Mouse (Mus musculus) stomach, embryonic 16.5 days (tissue): ENCODE results near the gene Acot8. TPM values are rescaled to one million over a fixed set of nuclear protein-coding genes. Genes with fewer than 3 reads are reported as not detected.
A peak's percentile ranks its signal among the peaks of the same experiment; 100 is the strongest.

ENCODE experiments used
- ATAC-seq: fragments of 200-750 bp; cut with Nextera tagmentation; 2 replicates; pipeline ENCODE4 v1.8.0; 2017; ENCODE audit warnings: moderate number of reproducible peaks, moderate TSS enrichment; ENCODE audit not compliant: insufficient read depth, low FRiP score
- H3K27ac ChIP-seq: fragments of 300-500 bp; sonication (generic); 2 replicates; pipeline ENCODE4 v1.5.1; 2014; ENCODE audit warnings: low read length
- H3K27me3 ChIP-seq: fragments of 300-500 bp; sonication (generic); 2 replicates; pipeline ENCODE4 v1.6.1; 2014; ENCODE audit warnings: low read length, control low read depth, mixed read lengths; ENCODE audit not compliant: control insufficient read depth, insufficient read depth
- H3K36me3 ChIP-seq: fragments of 300-500 bp; sonication (generic); 2 replicates; pipeline ENCODE4 v1.6.1; 2014; ENCODE audit warnings: low read length; ENCODE audit not compliant: control insufficient read depth, insufficient read depth
- H3K4me1 ChIP-seq: fragments of 300-500 bp; sonication (generic); 2 replicates; pipeline ENCODE4 v1.6.1; 2014; ENCODE audit warnings: low read length, control low read depth, mixed read lengths; ENCODE audit not compliant: control insufficient read depth, insufficient read depth
- H3K4me2 ChIP-seq: fragments of 300-500 bp; sonication (generic); 2 replicates; pipeline ENCODE4 v1.6.1; 2014; ENCODE audit warnings: low read depth, low read length, mixed read lengths
- H3K4me3 ChIP-seq: fragments of 300-500 bp; sonication (generic); replicated peaks from 2 replicates; pipeline ENCODE4 v1.5.1; 2014; ENCODE audit warnings: mild to moderate bottlenecking, low read length
- H3K9ac ChIP-seq: fragments of 300-500 bp; sonication (generic); 2 replicates; pipeline ENCODE4 v1.6.1; 2014; ENCODE audit warnings: low read length
- H3K9me3 ChIP-seq: fragments of 300-500 bp; sonication (generic); replicated peaks from 2 replicates; pipeline ENCODE4 v1.6.1; 2016; ENCODE audit warnings: low read length, control low read depth; ENCODE audit not compliant: control insufficient read depth
- WGBS: fragments of 180-500 bp; shearing (Covaris S2); extraction: QIAGEN DNeasy Blood & Tissue Kit; methylation state at CpG from one replicate; pipeline ENCODE4 v1.1.7; 2014; 5-methylcytosine and 5-hydroxymethylcytosine counted together
- polyA plus RNA-seq: library from polyadenylated mRNA; unstranded; fragments of >200 nt; fragmentation: Nextera tagmentation; extraction: Ambion mirVana; gene quantifications from 2 replicates; pipeline ENCODE4 v1.2.1, GENCODE M21; 2015

Gene Acot8
- polyA plus RNA-seq, 1 experiment from 2014 or later = 23.8 TPM

DNA sequence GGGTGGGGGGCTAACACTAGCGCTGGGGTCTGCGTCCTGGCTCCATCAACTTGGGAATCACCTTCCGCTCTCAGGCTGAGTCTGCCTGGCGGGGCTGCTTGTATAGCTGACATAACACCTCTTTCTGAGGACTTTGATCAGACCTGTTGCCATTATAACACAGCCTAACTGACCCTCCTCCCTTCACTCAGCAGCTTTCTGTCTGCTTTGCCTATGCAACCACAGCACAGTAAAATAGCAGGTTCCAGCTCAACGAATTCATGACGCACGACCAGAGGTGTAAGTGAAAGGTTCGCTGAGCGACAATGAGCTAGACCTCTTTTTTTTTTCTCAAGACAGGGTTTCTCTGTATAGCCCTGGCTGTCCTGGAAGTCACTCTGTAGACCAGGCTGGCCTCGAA lies 26.3 kb upstream of the Acot8 start:
- no peaks in the 10 kb centered on the region for H3K9me3 ChIP-seq
- no peaks in the 10 kb centered on the region for H3K27me3 ChIP-seq
- ATAC-seq = no peak
- 88% methylated on average over 10 of the region's 10 CpGs for WGBS
- no peak overlapping the region for H3K9ac ChIP-seq
- no peak overlapping the region for H3K4me2 ChIP-seq
- H3K36me3 ChIP-seq = no peaks in the 10 kb centered on the region
- no peak overlapping the region for H3K4me3 ChIP-seq
- no peak overlapping the region for H3K27ac ChIP-seq
- H3K4me1 ChIP-seq = peaks cover 8% of the 10 kb centered on the region; the same call in 1 of the 2 replicates

DNA sequence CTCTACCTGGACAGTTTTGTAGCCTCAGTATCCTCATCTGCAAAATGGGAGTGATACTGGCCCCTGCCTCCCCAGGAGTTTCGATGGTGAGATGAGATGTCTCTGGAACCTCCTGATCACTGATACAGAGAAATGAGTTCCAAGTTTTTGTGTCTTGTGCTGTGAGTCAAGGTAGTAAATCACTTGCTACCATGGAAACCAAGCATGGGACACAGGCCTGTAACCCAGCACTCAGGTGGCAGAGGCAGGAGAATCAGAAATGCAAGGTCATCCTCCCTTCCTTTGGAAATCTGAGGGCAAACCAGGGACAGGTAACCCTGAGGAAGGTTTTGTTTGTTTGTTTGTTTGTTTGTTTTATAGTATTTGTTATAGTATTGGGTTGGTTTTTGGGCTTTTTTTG lies 24.4 kb upstream of the Acot8 start:
- Histone ChIP-seq H3K4me3 (no peak overlapping the region), H3K4me1 (peaks cover under 1% of the 10 kb centered on the region; the same call in 1 of the 2 replicates), H3K36me3 (0 out of 2 replicates have a peak, but pooled peaks cover 5% of the 10 kb centered on the region), H3K9ac (no peak overlapping the region), H3K9me3 (no peaks in the 10 kb centered on the region), H3K4me2 (no peak overlapping the region), H3K27ac (no peak overlapping the region), H3K27me3 (no peaks in the 10 kb centered on the region)
- WGBS = 93% methylated on average over 1 of the region's 1 CpGs
- ATAC-seq = no peak

GRCm38 (mm10) chr2:164828437-164828836 lies 23.8 kb upstream of the Acot8 start, which contains the start of gene Spata25:
Spata25 (minus strand) TSS chr2:164828537.
- Histone ChIP-seq H3K27ac (no peak within 1 kb of the TSS), H3K27me3 (no peaks in the 10 kb centered on the region), H3K4me2 (no peak within 1 kb of the TSS), H3K9ac (no peak within 1 kb of the TSS), H3K9me3 (no peaks in the 10 kb centered on the region), H3K36me3 (0 out of 2 replicates have a peak, but pooled peaks cover 5% of the 10 kb centered on the region), H3K4me1 (0 out of 2 replicates have a peak, but pooled peaks cover 5% of the 10 kb centered on the region), H3K4me3 (no peak within 1 kb of the TSS)
- 84% methylated on average over 6 of the region's 6 CpGs for WGBS
- ATAC-seq = no peak

DNA sequence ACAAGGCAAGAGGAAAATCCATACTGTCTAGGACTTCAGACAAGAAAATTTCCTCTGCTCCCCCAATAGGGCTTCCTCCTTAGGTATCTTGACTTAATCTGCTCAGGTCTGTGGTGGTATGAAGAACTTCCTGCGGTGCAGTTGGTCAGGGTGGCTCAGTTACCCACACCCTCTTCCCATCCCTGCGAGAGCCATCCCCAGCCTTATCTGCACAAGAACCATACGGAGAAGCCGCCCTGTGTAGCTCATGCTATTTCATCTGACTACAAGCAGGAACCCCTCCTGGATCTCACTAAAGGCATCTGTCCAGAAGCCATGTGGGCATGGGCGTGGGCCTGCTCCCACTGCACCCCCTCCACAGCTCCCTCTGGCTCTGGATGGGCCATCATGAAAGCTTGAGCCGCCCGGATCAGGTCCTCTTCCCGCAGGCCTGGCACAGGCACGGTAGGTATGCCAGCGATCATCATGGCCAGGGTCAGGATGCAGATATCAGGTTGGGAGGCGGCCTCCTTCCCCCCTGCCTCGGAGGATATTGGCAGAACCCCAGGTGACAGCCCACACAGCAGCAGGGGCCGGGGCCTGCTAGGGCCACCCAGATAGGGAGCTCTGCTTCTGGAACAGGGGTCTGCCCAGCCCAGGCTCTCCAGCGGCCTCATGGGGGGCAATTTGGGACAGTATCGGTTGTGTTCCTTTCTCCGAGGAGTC lies 22.6 kb upstream of the Acot8 start:
- Histone ChIP-seq H3K4me2 (no peak overlapping the region), H3K9ac (no peak overlapping the region), H3K27me3 (no peaks in the 10 kb centered on the region), H3K4me3 (no peak overlapping the region), H3K4me1 (0 out of 2 replicates have a peak, but pooled peaks cover 6% of the 10 kb centered on the region), H3K36me3 (0 out of 2 replicates have a peak, but pooled peaks cover 5% of the 10 kb centered on the region), H3K9me3 (no peaks in the 10 kb centered on the region), H3K27ac (no peak overlapping the region)
- 82% methylated on average over 16 of the region's 16 CpGs for WGBS
- no peak for ATAC-seq

GRCm38 (mm10) chr2:164825521-164825920 lies 20.8 kb upstream of the Acot8 start:
- Histone ChIP-seq H3K27me3 (no peaks in the 10 kb centered on the region), H3K4me2 (no peak overlapping the region), H3K4me1 (0 out of 2 replicates have a peak, but pooled peaks cover 8% of the 10 kb centered on the region), H3K9me3 (no peaks in the 10 kb centered on the region), H3K27ac (no peak overlapping the region), H3K36me3 (0 out of 2 replicates have a peak, but pooled peaks cover 5% of the 10 kb centered on the region), H3K4me3 (no peak overlapping the region), H3K9ac (no peak overlapping the region)
- no peak for ATAC-seq
- WGBS = 95% methylated on average over 17 of the region's 17 CpGs

DNA sequence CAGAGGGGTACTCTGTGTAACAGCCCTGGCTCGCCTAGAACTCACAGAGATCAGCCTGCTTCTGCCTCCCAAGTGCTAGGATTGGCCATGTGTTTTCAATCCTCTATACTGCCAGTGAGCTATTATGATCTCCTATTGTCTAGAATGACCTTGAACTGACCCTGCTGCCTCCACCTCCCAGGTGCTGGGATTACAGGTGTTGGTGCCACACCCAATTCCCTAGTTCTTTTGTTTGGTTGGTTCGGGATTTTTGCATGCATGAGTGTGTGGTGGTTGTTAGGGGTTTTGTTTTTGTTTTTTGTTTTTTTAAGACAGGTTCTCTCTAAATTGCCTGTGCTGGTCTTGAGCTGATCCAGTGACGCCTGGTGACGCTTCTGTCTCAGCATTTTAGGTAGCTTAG lies 19.3 kb upstream of the Acot8 start:
- Histone ChIP-seq H3K4me3 (no peak overlapping the region), H3K4me1 (0 out of 2 replicates have a peak, but pooled peaks cover 8% of the 10 kb centered on the region), H3K27ac (no peak overlapping the region), H3K9ac (no peak overlapping the region), H3K4me2 (no peak overlapping the region), H3K9me3 (no peaks in the 10 kb centered on the region), H3K27me3 (no peaks in the 10 kb centered on the region), H3K36me3 (0 out of 2 replicates have a peak, but pooled peaks cover 5% of the 10 kb centered on the region)
- 82% methylated on average over 4 of the region's 4 CpGs for WGBS
- ATAC-seq = no peak

GRCm38 (mm10) chr2:164823181-164823585 lies 18.5 kb upstream of the Acot8 start:
- Histone ChIP-seq H3K27me3 (no peaks in the 10 kb centered on the region), H3K4me2 (peak overlapping the region; percentile 67), H3K27ac (peak overlapping the region; percentile 80), H3K4me3 (peak overlapping the region; percentile 82), H3K9me3 (no peaks in the 10 kb centered on the region), H3K4me1 (0 out of 2 replicates have a peak, but pooled peaks cover 8% of the 10 kb centered on the region), H3K36me3 (0 out of 2 replicates have a peak, but pooled peaks cover 5% of the 10 kb centered on the region), H3K9ac (peak overlapping the region; percentile 77)
- WGBS = 1% methylated on average over 10 of the region's 10 CpGs
- ATAC-seq = peak; percentile 61

DNA sequence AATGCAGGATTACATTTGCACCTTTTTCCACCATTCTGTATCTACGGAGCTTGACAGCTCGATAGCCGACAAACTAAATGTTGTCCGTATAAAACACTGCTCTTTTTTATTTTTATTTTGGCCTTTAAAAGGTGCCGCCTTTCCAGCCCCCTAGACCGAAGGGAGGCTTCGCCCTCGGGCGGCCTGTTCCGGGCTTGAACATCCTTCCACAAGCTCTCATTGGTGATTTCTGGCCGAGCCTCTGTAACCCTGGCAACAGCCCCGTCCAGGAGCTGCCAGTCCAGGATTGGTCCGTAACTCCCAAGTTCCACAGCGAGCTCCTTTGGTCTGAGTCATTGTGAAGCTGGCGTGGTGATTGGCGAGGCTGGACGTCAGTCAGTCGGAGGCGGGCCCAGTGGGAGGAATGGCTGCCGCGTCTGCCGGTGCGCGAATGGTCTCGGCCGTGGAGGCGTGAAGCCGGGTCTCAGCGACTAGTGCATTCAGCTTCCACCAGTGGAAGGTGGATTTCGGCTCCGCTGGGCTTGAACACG lies 18.0 kb upstream of the Acot8 start, which contains the start of gene Zswim1:
Zswim1 (plus strand) TSS at position 51 of the 530 bp plus-strand sequence.
- Histone ChIP-seq H3K27ac (peak within 1 kb of the TSS; percentile 80), H3K36me3 (0 out of 2 replicates have a peak, but pooled peaks cover 5% of the 10 kb centered on the region), H3K4me3 (peak within 1 kb of the TSS; percentile 82), H3K27me3 (no peaks in the 10 kb centered on the region), H3K4me2 (peak within 1 kb of the TSS; percentile 67), H3K9ac (peak within 1 kb of the TSS; percentile 77), H3K4me1 (0 out of 2 replicates have a peak, but pooled peaks cover 13% of the 10 kb centered on the region), H3K9me3 (no peaks in the 10 kb centered on the region)
- ATAC-seq = peak; percentile 100
- under 1% methylated on average over 32 of the region's 32 CpGs for WGBS

GRCm38 (mm10) chr2:164821060-164821459 lies 16.4 kb upstream of the Acot8 start:
- no peak overlapping the region for H3K4me2 ChIP-seq
- no peaks in the 10 kb centered on the region for H3K27me3 ChIP-seq
- H3K27ac ChIP-seq = no peak overlapping the region
- WGBS = 85% methylated on average over 6 of the region's 6 CpGs
- H3K4me1 ChIP-seq = 0 out of 2 replicates have a peak, but pooled peaks cover 15% of the 10 kb centered on the region
- ATAC-seq = no peak
- 0 out of 2 replicates have a peak, but pooled peaks cover 5% of the 10 kb centered on the region for H3K36me3 ChIP-seq
- H3K9me3 ChIP-seq = no peaks in the 10 kb centered on the region
- no peak overlapping the region for H3K9ac ChIP-seq
- no peak overlapping the region for H3K4me3 ChIP-seq
